Mouse (Mus musculus) activated CD4-positive, CD25-positive, alpha-beta regulatory T cell, adult 4 months (primary cell): ENCODE data around the gene Fndc7. TPM values are rescaled to one million over a fixed set of nuclear protein-coding genes. Genes with fewer than 3 reads are reported as not detected.
"Not testable (repeated sequence)": the region's sequence is repeated elsewhere in the genome, so short reads cannot be mapped to it uniquely, and the experiment has no call there.

Experiments used
- ATAC-seq: one replicate; pipeline ENCODE4 v1.8.0; 2017
- polyA plus RNA-seq, 2 experiments: library from polyadenylated mRNA; unstranded; fragments of 100-300 nt; shearing (Covaris generic); gene quantifications; one replicate each; pipeline ENCODE4 v1.2.1; 2017

Gene Fndc7
- polyA plus RNA-seq, 2 experiments from 2014 or later: 0.11 to 0.21 TPM

GRCm38 (mm10) chr3:108886934-108887617, 2.7 kb downstream of the Fndc7 start:
- ATAC-seq: no peak

DNA sequence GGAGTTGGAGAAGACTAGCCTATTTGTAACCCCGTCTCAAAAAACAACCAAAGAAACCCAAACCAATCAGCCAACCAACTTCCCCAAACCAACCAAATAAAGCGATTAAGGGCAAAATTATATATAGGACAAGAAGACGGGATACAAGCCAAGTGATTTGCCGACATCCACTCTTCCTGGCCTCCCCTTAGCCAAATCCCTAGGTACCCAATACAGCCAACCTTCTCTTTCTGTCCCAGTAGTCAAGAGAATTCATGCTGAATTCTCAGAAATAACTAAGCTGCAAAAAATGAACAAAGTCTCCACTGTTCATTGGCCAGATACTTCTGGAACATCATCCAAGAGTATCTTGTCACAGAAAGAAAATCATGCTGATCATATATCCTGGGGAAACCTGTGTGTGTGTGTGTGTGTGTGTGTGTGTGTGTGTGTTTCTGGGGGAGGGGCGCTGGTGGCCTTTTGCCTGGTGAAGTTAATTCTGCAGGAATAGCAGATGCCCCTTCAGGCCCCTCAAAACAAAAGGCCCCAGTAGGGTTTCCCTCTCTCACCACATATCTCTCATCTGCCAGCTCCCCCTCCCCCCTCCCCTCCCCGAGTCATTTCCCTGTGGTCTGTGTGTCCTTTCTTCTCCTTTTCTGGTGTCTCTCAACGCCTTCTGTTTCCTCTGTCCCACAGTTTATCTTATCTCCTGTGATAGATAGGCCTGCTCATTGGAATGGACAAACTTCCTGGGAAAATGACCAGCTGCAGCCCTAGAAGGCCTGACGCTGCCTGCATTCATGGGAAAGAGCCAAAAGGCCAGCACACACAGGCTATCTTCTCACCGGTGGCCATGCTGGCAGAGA, 3.9 kb downstream of the Fndc7 start:
- ATAC-seq: no peak

DNA sequence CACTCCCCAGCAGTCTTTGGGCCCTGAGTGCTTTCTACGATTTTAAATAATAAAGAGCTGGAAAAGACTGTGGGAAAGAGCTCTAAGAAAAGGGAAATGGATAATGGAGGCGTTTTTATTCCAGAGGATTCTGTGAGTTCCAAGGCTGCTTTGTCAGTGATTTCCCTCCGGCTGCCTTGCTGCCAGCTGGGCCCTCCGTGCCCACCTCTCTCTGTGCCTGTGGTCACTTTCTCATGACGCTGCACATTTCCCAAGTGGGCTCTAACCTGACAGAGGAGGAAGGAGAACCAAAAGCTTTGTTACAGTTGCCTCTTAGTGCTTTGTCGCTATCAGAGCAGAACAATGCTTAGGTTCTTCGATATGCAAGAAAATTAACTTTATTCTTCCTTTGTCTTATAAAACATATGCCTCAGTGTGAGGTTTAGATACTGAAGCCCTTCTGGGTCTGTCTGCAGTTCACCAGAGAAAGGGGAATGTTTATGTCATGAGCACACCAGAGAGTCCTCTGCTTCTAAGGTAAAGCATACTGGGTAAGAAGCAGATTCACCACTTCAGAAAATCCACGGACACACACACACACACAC, 5.0 kb downstream of the Fndc7 start:
- ATAC-seq: no peak

DNA sequence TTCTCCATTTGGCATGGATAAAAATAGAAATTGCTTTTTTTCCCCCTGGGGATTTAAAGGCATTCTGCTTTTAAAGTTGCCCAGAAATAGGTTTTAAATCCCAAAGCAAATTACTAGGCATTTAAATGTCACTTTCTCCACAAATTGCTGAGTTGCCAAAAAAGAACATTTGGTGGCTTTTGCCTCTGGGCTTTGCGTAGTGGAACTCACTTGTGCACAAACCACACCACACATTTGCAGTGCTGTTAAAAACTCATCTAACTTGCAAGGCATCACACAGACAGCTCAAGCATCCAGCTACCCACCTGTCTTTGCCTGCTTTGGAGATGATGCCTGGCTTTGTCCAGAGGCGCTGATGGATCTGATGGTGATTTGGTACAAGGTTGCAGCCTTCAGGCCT, 6.7 kb downstream of the Fndc7 start:
- ATAC-seq: no peak

DNA sequence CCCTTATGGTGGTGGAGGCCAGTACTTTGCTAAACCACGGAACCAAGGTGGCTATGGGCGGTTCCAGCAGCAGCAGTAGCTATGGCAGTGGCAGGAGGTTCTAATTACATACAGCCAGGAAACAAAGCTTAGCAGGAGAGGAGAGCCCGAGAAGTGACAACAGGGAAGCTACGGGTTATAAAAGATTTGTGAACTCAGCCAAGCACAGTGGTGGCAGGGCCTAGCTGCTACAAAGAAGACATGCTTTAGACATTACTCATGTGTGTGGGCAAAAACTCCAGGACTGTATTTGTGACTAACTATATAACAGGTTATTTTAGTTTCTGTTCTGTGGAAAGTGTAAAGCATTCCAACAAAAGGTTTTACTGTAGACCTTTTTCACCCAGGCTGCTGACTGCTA, 7.9 kb downstream of the Fndc7 start:
- ATAC-seq: not testable (repeated sequence)

- peak; percentile 94 for ATAC-seq
These were observed 9.0 kb downstream of the Fndc7 start for GRCm38 (mm10) chr3:108880544-108881507.

DNA sequence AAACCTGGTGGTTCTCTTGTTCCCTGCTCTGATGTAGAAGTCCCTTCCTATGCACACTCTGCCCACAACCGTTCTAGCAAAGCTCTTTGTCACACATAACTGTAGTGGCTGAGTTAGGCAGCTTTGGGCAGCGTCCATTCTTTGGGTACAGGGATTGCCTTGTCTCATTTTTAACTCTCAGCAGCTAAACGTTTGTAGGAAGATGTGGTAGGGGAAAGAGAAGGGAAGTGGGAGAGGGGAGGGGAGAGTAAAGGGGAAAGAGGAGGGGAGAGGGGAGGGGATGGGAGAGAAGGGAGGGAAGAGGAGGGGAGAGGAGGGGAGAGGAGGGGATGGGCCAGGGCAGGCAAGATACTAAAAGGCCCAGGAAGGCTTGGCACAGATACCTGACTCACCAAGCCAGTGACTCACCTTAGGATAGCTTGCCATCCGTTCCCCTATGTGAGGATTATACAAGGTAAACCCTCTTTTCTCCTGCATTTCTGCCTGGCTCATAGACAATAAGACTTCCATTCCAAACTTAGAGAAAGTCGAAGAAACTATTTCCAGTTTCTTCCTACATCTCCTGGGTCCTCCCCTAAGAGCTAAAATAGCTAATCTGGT, 9.9 kb downstream of the Fndc7 start:
- ATAC-seq: peak; percentile 15

DNA sequence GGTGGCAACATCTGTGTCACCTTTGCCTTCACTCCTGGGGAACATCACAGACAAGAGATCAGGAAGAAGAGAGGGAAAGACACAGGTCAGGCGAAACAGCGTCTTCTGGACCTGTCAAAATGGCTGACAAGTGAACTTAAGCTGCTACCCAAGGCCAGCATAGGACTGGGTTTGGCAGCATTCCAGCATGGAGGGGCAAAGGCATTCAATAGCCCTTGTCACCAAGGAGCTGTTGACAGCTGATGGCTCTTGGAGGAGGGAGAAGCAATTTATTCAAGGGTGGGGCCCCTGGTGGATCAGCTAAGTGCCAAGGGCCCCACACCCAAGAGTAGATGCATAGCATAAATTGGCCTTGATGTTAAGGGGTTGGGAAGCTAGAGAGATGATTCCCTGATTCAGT, 10.7 kb downstream of the Fndc7 start:
- no peak for ATAC-seq

- no peak for ATAC-seq
These were observed 19.2 kb downstream of the Fndc7 start for GRCm38 (mm10) chr3:108870631-108871030.

GRCm38 (mm10) chr3:108867449-108867848, 22.4 kb downstream of the Fndc7 start:
- ATAC-seq: no peak

- ATAC-seq: peak; percentile 97
These were observed 24.1 kb downstream of the Fndc7 start for GRCm38 (mm10) chr3:108865676-108866075.

DNA sequence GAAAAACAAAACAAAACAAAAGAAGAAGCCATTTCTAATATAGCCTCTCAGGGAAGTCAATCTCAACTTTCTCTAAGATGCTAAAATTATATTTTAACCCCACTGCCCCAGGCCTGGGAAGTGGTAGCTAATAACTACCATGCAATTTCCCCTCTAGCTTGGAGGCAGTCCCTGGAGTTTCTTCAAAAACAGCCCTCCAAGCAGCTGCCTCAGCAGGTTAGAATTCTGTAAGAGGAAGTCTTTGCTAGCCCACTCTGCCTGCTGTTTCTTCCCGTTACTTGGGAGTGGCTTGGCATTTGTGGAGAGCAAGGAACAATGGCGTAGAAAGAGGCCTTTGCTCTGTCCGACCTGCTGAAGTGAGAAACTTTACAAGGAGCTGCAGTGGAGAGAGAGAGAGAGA, 24.7 kb downstream of the Fndc7 start:
- ATAC-seq: no peak

GRCm38 (mm10) chr3:108863091-108863490, 26.7 kb downstream of the Fndc7 start:
- ATAC-seq: no peak

DNA sequence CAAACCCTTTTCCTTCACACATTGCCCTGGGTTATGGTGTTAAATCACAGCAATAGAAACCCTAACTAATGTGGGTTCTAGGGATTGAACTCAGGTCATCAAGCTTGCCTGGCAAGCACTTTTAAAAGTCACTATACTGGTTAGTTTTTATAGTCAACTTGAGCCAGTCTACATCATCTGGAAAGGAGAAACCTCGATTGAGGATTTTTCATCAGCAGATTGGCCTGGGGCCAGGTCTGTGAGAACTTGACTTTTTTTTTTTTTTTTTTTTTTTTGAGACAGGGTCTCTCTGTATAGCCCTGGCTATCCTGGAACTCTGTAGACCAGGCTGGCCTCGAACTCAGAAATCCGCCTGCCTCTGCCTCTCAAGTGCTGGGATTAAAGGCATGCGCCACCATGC, 27.5 kb downstream of the Fndc7 start:
- ATAC-seq: not testable (repeated sequence)

DNA sequence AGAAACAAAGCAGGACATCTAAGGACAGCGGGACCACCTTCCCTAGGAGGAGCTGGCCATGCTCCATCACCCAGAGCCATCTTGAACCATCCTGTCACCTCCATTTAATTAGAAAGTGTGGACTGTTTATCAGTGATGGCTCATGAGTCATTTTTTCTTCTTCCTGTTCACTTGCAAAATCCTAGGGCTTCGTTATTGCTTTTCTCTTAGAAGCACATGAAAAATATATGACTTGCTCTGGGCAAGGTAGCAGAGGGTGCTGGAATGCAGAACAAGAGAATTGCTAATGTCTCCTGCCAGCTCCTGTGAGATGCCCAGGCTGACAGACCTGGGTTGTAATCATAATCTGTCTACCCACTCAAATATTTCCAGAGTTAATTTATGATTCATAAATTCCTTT, 29.0 kb downstream of the Fndc7 start:
- ATAC-seq: no peak

- ATAC-seq: no peak
These were observed 31.5 kb downstream of the Fndc7 start for GRCm38 (mm10) chr3:108858231-108858770.

DNA sequence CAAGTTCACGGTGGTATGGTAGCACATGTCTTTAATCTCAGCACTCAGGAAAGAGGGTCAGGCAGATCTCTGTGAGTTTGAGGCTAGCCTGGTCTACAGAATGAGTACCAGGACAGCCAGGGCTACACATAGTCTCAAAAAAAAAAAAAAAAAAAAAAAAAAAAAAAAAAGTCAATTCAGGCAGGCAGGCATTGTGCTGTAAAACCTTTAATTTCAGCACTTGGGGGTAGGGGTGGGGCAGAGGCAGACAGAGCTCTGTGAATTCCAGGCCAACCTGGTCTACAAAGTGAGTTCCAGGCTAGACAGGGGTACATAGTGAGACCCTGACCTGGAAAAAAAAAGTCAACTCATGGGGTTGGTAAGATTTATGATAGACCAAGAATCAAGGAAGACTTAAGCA, 32.1 kb downstream of the Fndc7 start:
- no peak for ATAC-seq

- no peak for ATAC-seq
These were observed 32.7 kb downstream of the Fndc7 start for GRCm38 (mm10) chr3:108857124-108857470.

DNA sequence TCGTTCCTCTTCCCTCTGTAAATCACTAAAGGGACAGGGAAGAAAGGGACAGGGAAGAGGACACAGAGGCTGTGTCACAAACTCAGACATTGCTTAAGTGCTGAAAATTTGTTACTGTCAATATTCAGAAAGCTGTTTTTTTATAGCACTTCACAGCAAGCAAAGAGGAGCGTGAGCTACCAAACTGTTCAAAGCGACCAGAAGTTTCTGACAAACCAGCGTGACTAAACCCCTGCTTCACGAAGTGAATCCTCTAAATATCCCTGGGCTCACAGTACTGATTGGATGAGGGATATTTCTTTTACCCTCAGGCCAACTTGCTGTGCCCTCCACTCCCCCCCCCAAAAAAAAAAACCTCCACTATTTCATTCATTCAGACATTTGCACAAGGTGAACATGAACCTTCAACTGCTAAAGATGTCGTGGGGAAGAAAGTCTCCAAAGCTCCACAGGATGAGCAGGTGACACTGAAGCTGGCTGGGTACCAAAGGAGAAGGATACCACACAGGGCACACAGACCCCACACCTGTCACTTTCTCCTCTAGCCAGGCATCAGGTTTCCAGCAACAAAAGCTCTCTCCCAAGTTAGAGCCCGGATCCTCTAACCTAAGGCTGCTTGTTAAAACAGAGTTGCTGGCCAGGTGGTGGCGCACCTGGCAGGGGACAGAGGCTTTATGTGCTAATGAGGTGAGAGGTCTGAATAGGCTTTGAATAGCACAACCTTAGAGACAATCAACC, 33.3 kb downstream of the Fndc7 start:
- ATAC-seq: peak; percentile 79

DNA sequence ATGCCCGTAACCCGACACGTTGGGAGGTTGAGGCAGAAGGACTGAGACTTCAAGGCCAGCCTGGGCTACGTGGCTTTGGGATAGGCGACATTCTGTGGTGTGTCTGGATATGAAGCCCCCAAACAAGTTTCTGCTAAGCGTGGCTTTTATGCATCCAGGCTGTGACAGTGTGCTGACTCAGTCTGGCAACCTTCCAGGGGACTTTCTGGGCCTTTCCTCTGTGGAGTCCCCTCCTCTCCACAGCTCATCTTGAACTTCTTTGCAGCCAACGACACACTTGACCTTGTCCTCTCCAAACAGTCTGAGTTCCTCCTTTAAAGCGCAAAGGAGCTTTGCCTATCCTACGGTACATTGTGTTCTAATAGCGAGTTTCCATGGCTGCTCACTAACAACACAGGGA, 33.9 kb downstream of the Fndc7 start:
- ATAC-seq: no peak

DNA sequence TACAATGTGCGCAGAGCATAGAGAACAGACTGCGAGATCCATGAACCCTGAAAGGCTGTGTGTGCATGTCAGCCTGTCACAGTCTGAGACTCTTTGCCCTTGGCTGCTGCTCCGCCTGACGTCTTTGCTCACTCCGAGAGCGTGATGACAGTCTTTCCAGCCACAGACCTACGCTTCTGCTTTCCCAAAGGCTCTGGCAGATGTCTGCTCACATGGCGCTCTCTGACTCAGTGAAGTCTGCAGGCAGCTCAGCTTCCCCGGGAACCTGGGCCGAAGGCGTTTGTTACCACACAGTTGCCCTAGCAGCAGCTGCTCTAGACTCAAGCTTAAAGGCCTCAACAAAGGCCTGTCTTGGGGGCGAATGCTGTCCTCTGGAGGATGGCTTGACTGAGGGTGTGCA, 34.4 kb downstream of the Fndc7 start:
- no peak for ATAC-seq
